Mouse (Mus musculus): ENCODE results near the gene Parva.

Gene Parva

GRCm38 (mm10) chr7:112423438-112423837 lies 3.9 kb upstream of the Parva start:
- DNase-seq (ENCODE audit: extremely low read depth, low read depth) = no peak

- DNase-seq (ENCODE audit: extremely low read depth, low read depth) = no peak
These were observed 494 bp upstream of the Parva start for GRCm38 (mm10) chr7:112426811-112427210.

- no peak for DNase-seq (ENCODE audit: extremely low read depth, low read depth)
These were observed 842 bp downstream of the Parva start for GRCm38 (mm10) chr7:112428158-112428535.

GRCm38 (mm10) chr7:112439846-112440245 lies 12.5 kb downstream of the Parva start:
- no peak for DNase-seq (ENCODE audit: extremely low read depth, low read depth)

- DNase-seq (ENCODE audit: extremely low read depth, low read depth) = no peak
These were observed 17.1 kb downstream of the Parva start for GRCm38 (mm10) chr7:112444152-112444984.

- DNase-seq (ENCODE audit: extremely low read depth, low read depth) = no peak
These were observed 17.7 kb downstream of the Parva start for GRCm38 (mm10) chr7:112444985-112445367.

- no peak for DNase-seq (ENCODE audit: extremely low read depth, low read depth)
These were observed 19.2 kb downstream of the Parva start for GRCm38 (mm10) chr7:112446498-112446897.

- no peak for DNase-seq (ENCODE audit: extremely low read depth, low read depth)
These were observed 22.8 kb downstream of the Parva start for GRCm38 (mm10) chr7:112449954-112450700.

- DNase-seq (ENCODE audit: extremely low read depth, low read depth) = no peak
These were observed 25.2 kb downstream of the Parva start for GRCm38 (mm10) chr7:112452471-112452870.

GRCm38 (mm10) chr7:112453805-112454214 lies 26.5 kb downstream of the Parva start:
- DNase-seq (ENCODE audit: extremely low read depth, low read depth) = no peak

GRCm38 (mm10) chr7:112454380-112454779 lies 27.1 kb downstream of the Parva start:
- DNase-seq (ENCODE audit: extremely low read depth, low read depth) = no peak

GRCm38 (mm10) chr7:112454951-112455350 lies 27.6 kb downstream of the Parva start:
- no peak for DNase-seq (ENCODE audit: extremely low read depth, low read depth)

- no peak for DNase-seq (ENCODE audit: extremely low read depth, low read depth)
These were observed 28.3 kb downstream of the Parva start for GRCm38 (mm10) chr7:112455566-112456110.

- DNase-seq (ENCODE audit: extremely low read depth, low read depth) = no peak
These were observed 30.1 kb downstream of the Parva start for GRCm38 (mm10) chr7:112457373-112457772.

GRCm38 (mm10) chr7:112457920-112458319 lies 30.6 kb downstream of the Parva start:
- no peak for DNase-seq (ENCODE audit: extremely low read depth, low read depth)

GRCm38 (mm10) chr7:112458440-112458839 lies 31.1 kb downstream of the Parva start:
- no peak for DNase-seq (ENCODE audit: extremely low read depth, low read depth)

- DNase-seq (ENCODE audit: extremely low read depth, low read depth) = no peak
These were observed 35.8 kb downstream of the Parva start for GRCm38 (mm10) chr7:112463074-112463473.

- DNase-seq (ENCODE audit: extremely low read depth, low read depth) = no peak
These were observed 38.6 kb downstream of the Parva start for GRCm38 (mm10) chr7:112465920-112466319.

GRCm38 (mm10) chr7:112466786-112467185 lies 39.5 kb downstream of the Parva start:
- no peak for DNase-seq (ENCODE audit: extremely low read depth, low read depth)

- no peak for DNase-seq (ENCODE audit: extremely low read depth, low read depth)
These were observed 40.4 kb downstream of the Parva start for GRCm38 (mm10) chr7:112467687-112468111.

GRCm38 (mm10) chr7:112469817-112470216 lies 42.5 kb downstream of the Parva start:
- DNase-seq (ENCODE audit: extremely low read depth, low read depth) = no peak

- DNase-seq (ENCODE audit: extremely low read depth, low read depth) = no peak
These were observed 44.0 kb downstream of the Parva start for GRCm38 (mm10) chr7:112471316-112471715.

All from MEL-GATA-1-ER (cell line).